Mouse (Mus musculus) embryonic facial prominence, embryonic 10.5 days (tissue): Measurements from ENCODE around the gene Efna1. TPM values are rescaled to one million over a fixed set of nuclear protein-coding genes. Genes with fewer than 3 reads are reported as not detected.

Experiments
- DNase-seq: peaks from one replicate; pipeline ENCODE4 v3.0.0-alpha.2; 2017; ENCODE audit warnings: low spot score
- H3K27ac ChIP-seq: fragments of 300-500 bp; sonication (generic); replicated peaks from 2 replicates; pipeline ENCODE4 v1.5.1; 2016; ENCODE audit warnings: mild to moderate bottlenecking
- H3K27me3 ChIP-seq: fragments of 300-500 bp; sonication (generic); replicated peaks from 2 replicates; pipeline ENCODE4 v1.6.1; 2016; ENCODE audit warnings: low read depth, mild to moderate bottlenecking; ENCODE audit not compliant: poor library complexity, severe bottlenecking
- H3K36me3 ChIP-seq: fragments of 300-500 bp; sonication (generic); replicated peaks from 2 replicates; pipeline ENCODE4 v1.6.1; 2016; ENCODE audit warnings: mild to moderate bottlenecking, moderate library complexity
- H3K4me1 ChIP-seq: fragments of 300-500 bp; sonication (generic); 2 replicates; pipeline ENCODE4 v1.6.1; 2016
- H3K4me3 ChIP-seq: fragments of 300-500 bp; sonication (generic); 2 replicates; pipeline ENCODE4 v1.5.1; 2016; ENCODE audit warnings: mild to moderate bottlenecking, moderate library complexity
- H3K9me3 ChIP-seq: fragments of 300-500 bp; sonication (generic); 2 replicates; pipeline ENCODE4 v1.6.1; 2016; ENCODE audit warnings: mild to moderate bottlenecking
- WGBS: fragments of 180-500 bp; shearing (Covaris S2); methylation state at CpG from one replicate; pipeline ENCODE4 v1.1.7; 2016; 5-methylcytosine and 5-hydroxymethylcytosine counted together
- polyA plus RNA-seq: library from polyadenylated mRNA; unstranded; fragments of >200 nt; fragmentation: Nextera tagmentation; extraction: Ambion mirVana; gene quantifications from 2 replicates; pipeline ENCODE4 v1.2.1, GENCODE M21; 2016

The Efna1 gene
- polyA plus RNA-seq, 1 experiment from 2014 or later = 27.2 TPM

GRCm38 (mm10) chr3:89304440-89304839 is 23.5 kb upstream of the Efna1 start:
- peaks cover 32% of the 10 kb centered on the region for H3K4me1 ChIP-seq
- H3K9me3 ChIP-seq = no peaks in the 10 kb centered on the region
- DNase-seq = no peak
- no peak overlapping the region for H3K4me3 ChIP-seq
- 63% methylated on average over 6 of the region's 6 CpGs for WGBS
- H3K27ac ChIP-seq = 0 out of 2 replicates have a peak overlapping the region, but pooled peaks have one; percentile 30
- H3K36me3 ChIP-seq = no peaks in the 10 kb centered on the region
- H3K27me3 ChIP-seq = peaks cover 9% of the 10 kb centered on the region

GRCm38 (mm10) chr3:89300514-89300913 is 19.6 kb upstream of the Efna1 start:
- Histone ChIP-seq H3K9me3 (no peaks in the 10 kb centered on the region), H3K4me1 (peaks cover 20% of the 10 kb centered on the region), H3K36me3 (no peaks in the 10 kb centered on the region), H3K27me3 (peaks cover 18% of the 10 kb centered on the region), H3K27ac (no peak overlapping the region), H3K4me3 (no peak overlapping the region)
- DNase-seq = no peak
- 65% methylated on average over 2 of the region's 2 CpGs for WGBS

- no peak for DNase-seq
- Histone ChIP-seq H3K36me3 (no peaks in the 10 kb centered on the region), H3K27ac (no peak overlapping the region), H3K4me1 (peaks cover 16% of the 10 kb centered on the region), H3K9me3 (no peaks in the 10 kb centered on the region), H3K4me3 (peak overlapping the region; percentile 44), H3K27me3 (peaks cover 18% of the 10 kb centered on the region)
- WGBS = 61% methylated on average over 1 of the region's 1 CpGs
These were observed 19.1 kb upstream of the Efna1 start for GRCm38 (mm10) chr3:89300071-89300470.

GRCm38 (mm10) chr3:89299499-89299898 is 18.6 kb upstream of the Efna1 start:
- H3K4me3 ChIP-seq = peak overlapping the region; percentile 44
- DNase-seq = peak; percentile 66
- WGBS = 5% methylated on average over 14 of the region's 14 CpGs

GRCm38 (mm10) chr3:89298908-89299307 is 18.0 kb upstream of the Efna1 start:
- H3K9me3 ChIP-seq = no peaks in the 10 kb centered on the region
- peaks cover 16% of the 10 kb centered on the region for H3K4me1 ChIP-seq
- no peaks in the 10 kb centered on the region for H3K36me3 ChIP-seq
- WGBS = 83% methylated on average over 6 of the region's 6 CpGs
- no peak overlapping the region for H3K4me3 ChIP-seq
- DNase-seq = no peak
- peaks cover 18% of the 10 kb centered on the region for H3K27me3 ChIP-seq
- H3K27ac ChIP-seq = no peak overlapping the region

More at GRCm38 (mm10) chr3:89299499-89299898, 18.6 kb upstream of the Efna1 start:
- H3K27me3 ChIP-seq = peaks cover 18% of the 10 kb centered on the region
- no peaks in the 10 kb centered on the region for H3K36me3 ChIP-seq
- peaks cover 16% of the 10 kb centered on the region for H3K4me1 ChIP-seq
- H3K27ac ChIP-seq = peak overlapping the region; percentile 10; the same call in 1 of the 2 replicates
- H3K9me3 ChIP-seq = no peaks in the 10 kb centered on the region

- no peak for DNase-seq
- WGBS = 85% methylated on average over 11 of the region's 11 CpGs
- Histone ChIP-seq H3K9me3 (no peaks in the 10 kb centered on the region), H3K4me1 (peaks cover 19% of the 10 kb centered on the region), H3K4me3 (no peak overlapping the region), H3K27me3 (peaks cover 18% of the 10 kb centered on the region), H3K36me3 (no peaks in the 10 kb centered on the region), H3K27ac (no peak overlapping the region)
These were observed 15.9 kb upstream of the Efna1 start for GRCm38 (mm10) chr3:89296761-89297396.

GRCm38 (mm10) chr3:89295685-89296230 is 14.8 kb upstream of the Efna1 start:
- Histone ChIP-seq H3K27me3 (peaks cover 18% of the 10 kb centered on the region), H3K4me1 (peaks cover 19% of the 10 kb centered on the region), H3K36me3 (no peaks in the 10 kb centered on the region), H3K9me3 (no peaks in the 10 kb centered on the region), H3K27ac (no peak overlapping the region), H3K4me3 (no peak overlapping the region)
- 84% methylated on average over 8 of the region's 8 CpGs for WGBS
- no peak for DNase-seq

GRCm38 (mm10) chr3:89294195-89294594 is 13.3 kb upstream of the Efna1 start:
- 78% methylated on average over 5 of the region's 5 CpGs for WGBS
- DNase-seq = no peak

GRCm38 (mm10) chr3:89293247-89293918 is 12.4 kb upstream of the Efna1 start:
- Histone ChIP-seq H3K4me3 (no peak overlapping the region), H3K27me3 (no peaks in the 10 kb centered on the region), H3K4me1 (peaks cover 13% of the 10 kb centered on the region), H3K27ac (no peak overlapping the region), H3K36me3 (no peaks in the 10 kb centered on the region), H3K9me3 (no peaks in the 10 kb centered on the region)
- WGBS = 92% methylated on average over 11 of the region's 11 CpGs
- no peak for DNase-seq

More at GRCm38 (mm10) chr3:89294195-89294594, 13.3 kb upstream of the Efna1 start:
- Histone ChIP-seq H3K27me3 (peaks cover 6% of the 10 kb centered on the region), H3K4me3 (no peak overlapping the region), H3K27ac (no peak overlapping the region), H3K9me3 (no peaks in the 10 kb centered on the region), H3K4me1 (peaks cover 9% of the 10 kb centered on the region), H3K36me3 (no peaks in the 10 kb centered on the region)

GRCm38 (mm10) chr3:89292303-89292702 is 11.4 kb upstream of the Efna1 start:
- 76% methylated on average over 5 of the region's 5 CpGs for WGBS
- peaks cover 24% of the 10 kb centered on the region for H3K4me1 ChIP-seq

GRCm38 (mm10) chr3:89291874-89292273 is 10.9 kb upstream of the Efna1 start:
- no peak for DNase-seq
- H3K4me3 ChIP-seq = no peak overlapping the region
- H3K36me3 ChIP-seq = no peaks in the 10 kb centered on the region
- 77% methylated on average over 10 of the region's 10 CpGs for WGBS
- no peaks in the 10 kb centered on the region for H3K9me3 ChIP-seq
- H3K27ac ChIP-seq = no peak overlapping the region
- no peaks in the 10 kb centered on the region for H3K27me3 ChIP-seq
- peaks cover 28% of the 10 kb centered on the region for H3K4me1 ChIP-seq

More at GRCm38 (mm10) chr3:89292303-89292702, 11.4 kb upstream of the Efna1 start:
- Histone ChIP-seq H3K27ac (no peak overlapping the region), H3K36me3 (no peaks in the 10 kb centered on the region), H3K4me3 (no peak overlapping the region), H3K27me3 (no peaks in the 10 kb centered on the region), H3K9me3 (no peaks in the 10 kb centered on the region)
- DNase-seq = no peak

GRCm38 (mm10) chr3:89288503-89288928 is 7.6 kb upstream of the Efna1 start:
- 55% methylated on average over 7 of the region's 7 CpGs for WGBS
- Histone ChIP-seq H3K4me1 (peaks cover 46% of the 10 kb centered on the region), H3K9me3 (no peaks in the 10 kb centered on the region), H3K4me3 (no peak overlapping the region), H3K36me3 (no peaks in the 10 kb centered on the region), H3K27me3 (peaks cover 14% of the 10 kb centered on the region), H3K27ac (no peak overlapping the region; the same call in 1 of the 2 replicates)
- DNase-seq = no peak
